Mouse (Mus musculus) liver, embryonic 14.5 days (tissue): ENCODE results near the gene Mpdz.

Experiments
- CTCF ChIP-seq: IDR thresholded peaks from 2 replicates; pipeline ENCODE4 v1.5.1; 2016; ENCODE audit warnings: antibody characterized with exemption, low read depth, control low read depth
- EP300 ChIP-seq: IDR thresholded peaks from 2 replicates; pipeline ENCODE4 v1.6.1; 2016; ENCODE audit warnings: antibody characterized with exemption, low read depth

DNA sequence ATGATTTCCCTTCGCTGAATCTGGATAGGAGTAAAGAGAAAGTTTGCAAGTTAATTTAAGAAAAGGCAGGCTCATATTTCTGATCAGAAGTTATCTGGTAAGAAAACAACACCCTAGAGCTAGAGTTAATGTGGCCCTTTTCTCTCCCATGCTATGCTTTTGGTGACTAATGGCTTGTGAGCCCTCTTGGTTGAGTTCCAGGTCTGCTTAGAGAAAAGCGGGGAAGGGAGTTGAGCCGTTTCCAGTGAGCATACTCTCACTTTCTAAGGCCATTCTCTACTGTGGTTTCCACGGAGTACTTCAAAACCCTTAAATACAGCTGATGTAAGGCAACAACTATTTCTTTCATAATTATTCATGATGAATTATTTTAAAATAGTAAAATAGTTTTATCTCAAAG is 11.8 kb downstream of the Mpdz start:
- TF ChIP-seq CTCF (no peak), EP300 (no peak)
